Mouse (Mus musculus): ENCODE measurements around the gene Eif2d.

DNA sequence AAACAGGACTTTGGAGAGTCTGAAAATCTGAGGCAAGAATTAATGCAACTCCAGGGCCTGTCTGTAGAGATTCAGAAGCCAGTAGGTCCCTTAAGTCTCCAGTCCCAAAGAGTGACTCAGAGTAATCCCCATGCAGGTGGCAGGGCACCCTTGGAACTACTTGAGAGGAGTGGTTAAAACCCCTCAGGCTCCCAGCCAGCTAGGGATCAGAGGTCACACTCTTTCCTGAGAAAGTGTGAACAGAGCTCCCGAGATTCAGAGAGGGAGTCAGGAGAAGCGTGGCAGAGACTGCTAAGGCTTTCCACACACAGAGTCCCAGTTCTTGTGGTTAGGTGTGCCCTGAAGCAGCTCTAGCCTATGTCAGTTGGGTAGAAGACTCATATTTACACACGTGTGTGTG is 40.8 kb downstream of the Eif2d start:
- no peak for TF ChIP-seq POLR2A (IDR thresholded peaks at IDR 0.05; ENCODE audit: low read depth, low read length)
- no peak for TF ChIP-seq CTCF (IDR thresholded peaks at IDR 0.05; ENCODE audit: extremely low read depth, insufficient read length, insufficient replicate concordance, low read depth, low read length)

Data from small intestine, adult 2 months (tissue).